Mouse (Mus musculus) hindbrain, embryonic 12.5 days (tissue): ENCODE measurements at regions not wholly inside any gene's neighbourhood (a gene's known extent, or its start where the extent isn't known, plus 50 kb on each side); places are given as distances from the start of the nearest gene placed in this dataset.

ENCODE experiments used
- ATAC-seq: fragments of 200-750 bp; cut with Nextera tagmentation; 2 replicates; pipeline ENCODE4 v1.8.0; 2017; ENCODE audit warnings: moderate TSS enrichment; ENCODE audit not compliant: low FRiP score
- H3K27ac ChIP-seq: fragments of 300-500 bp; sonication (generic); 2 replicates; pipeline ENCODE4 v1.5.1; 2016; ENCODE audit warnings: mild to moderate bottlenecking
- H3K27me3 ChIP-seq: fragments of 300-500 bp; sonication (generic); 2 replicates; pipeline ENCODE4 v1.6.1; 2016; ENCODE audit warnings: mild to moderate bottlenecking
- H3K36me3 ChIP-seq: fragments of 300-500 bp; sonication (generic); 2 replicates; pipeline ENCODE4 v1.6.1; 2016; ENCODE audit warnings: mild to moderate bottlenecking
- H3K4me1 ChIP-seq: fragments of 300-500 bp; sonication (generic); 2 replicates; pipeline ENCODE4 v1.6.1; 2016
- H3K4me2 ChIP-seq: fragments of 300-500 bp; sonication (generic); replicated peaks from 2 replicates; pipeline ENCODE4 v1.6.1; 2016; ENCODE audit warnings: mild to moderate bottlenecking
- H3K4me3 ChIP-seq: fragments of 300-500 bp; sonication (generic); 2 replicates; pipeline ENCODE4 v1.5.1; 2016; ENCODE audit warnings: mild to moderate bottlenecking
- H3K9ac ChIP-seq: fragments of 300-500 bp; sonication (generic); 2 replicates; pipeline ENCODE4 v1.6.1; 2016; ENCODE audit warnings: mild to moderate bottlenecking, moderate library complexity
- H3K9me3 ChIP-seq: fragments of 300-500 bp; sonication (generic); replicated peaks from 2 replicates; pipeline ENCODE4 v1.6.1; 2016; ENCODE audit warnings: mild to moderate bottlenecking
- WGBS: fragments of 180-500 bp; shearing (Covaris S2); methylation state at CpG from one replicate; pipeline ENCODE4 v1.1.7; 2016; 5-methylcytosine and 5-hydroxymethylcytosine counted together

GRCm38 (mm10) chr1:166794622-166795244, 113.1 kb upstream of the Fmo9 start:
- 52% methylated on average over 14 of the region's 14 CpGs for WGBS
- no peak for ATAC-seq
- H3K9me3 ChIP-seq = no peaks in the 10 kb centered on the region

GRCm38 (mm10) chr1:166795613-166796012, 114.0 kb upstream of the Fmo9 start:
- no peak overlapping the region for H3K27ac ChIP-seq
- ATAC-seq = no peak
- H3K36me3 ChIP-seq = no peaks in the 10 kb centered on the region
- no peak overlapping the region for H3K4me3 ChIP-seq
- no peak overlapping the region for H3K4me2 ChIP-seq
- 85% methylated on average over 4 of the region's 4 CpGs for WGBS
- H3K27me3 ChIP-seq = no peaks in the 10 kb centered on the region
- H3K9ac ChIP-seq = no peak overlapping the region
- no peaks in the 10 kb centered on the region for H3K9me3 ChIP-seq
- H3K4me1 ChIP-seq = no peaks in the 10 kb centered on the region

More at GRCm38 (mm10) chr1:166794622-166795244, 113.1 kb upstream of the Fmo9 start:
- no peaks in the 10 kb centered on the region for H3K4me1 ChIP-seq
- no peaks in the 10 kb centered on the region for H3K27me3 ChIP-seq
- no peak overlapping the region; the same call in 1 of the 2 replicates for H3K27ac ChIP-seq
- H3K4me3 ChIP-seq = no peak overlapping the region
- no peak overlapping the region for H3K9ac ChIP-seq
- no peaks in the 10 kb centered on the region for H3K36me3 ChIP-seq
- H3K4me2 ChIP-seq = no peak overlapping the region

- Histone ChIP-seq H3K4me1 (no peaks in the 10 kb centered on the region; the same call in 1 of the 2 replicates), H3K36me3 (no peaks in the 10 kb centered on the region), H3K4me2 (no peak overlapping the region), H3K9me3 (no peaks in the 10 kb centered on the region), H3K27ac (no peak overlapping the region), H3K27me3 (no peaks in the 10 kb centered on the region), H3K9ac (no peak overlapping the region), H3K4me3 (no peak overlapping the region)
- 70% methylated on average over 6 of the region's 6 CpGs for WGBS
- no peak for ATAC-seq
Observed at GRCm38 (mm10) chr1:166796362-166796925, 114.8 kb upstream of the Fmo9 start.

GRCm38 (mm10) chr1:166796931-166797330, 115.3 kb upstream of the Fmo9 start:
- Histone ChIP-seq H3K4me3 (no peak overlapping the region), H3K9ac (no peak overlapping the region), H3K4me2 (no peak overlapping the region), H3K27ac (no peak overlapping the region), H3K36me3 (no peaks in the 10 kb centered on the region), H3K4me1 (no peaks in the 10 kb centered on the region; the same call in 1 of the 2 replicates), H3K27me3 (no peaks in the 10 kb centered on the region), H3K9me3 (no peaks in the 10 kb centered on the region)
- WGBS = 81% methylated on average over 4 of the region's 4 CpGs
- ATAC-seq = no peak

- no peak overlapping the region for H3K9ac ChIP-seq
- 76% methylated on average over 11 of the region's 11 CpGs for WGBS
- H3K9me3 ChIP-seq = no peaks in the 10 kb centered on the region
- no peaks in the 10 kb centered on the region for H3K27me3 ChIP-seq
- H3K4me1 ChIP-seq = no peaks in the 10 kb centered on the region; the same call in 1 of the 2 replicates
- H3K4me2 ChIP-seq = no peak overlapping the region
- ATAC-seq = no peak
- H3K36me3 ChIP-seq = no peaks in the 10 kb centered on the region
- no peak overlapping the region for H3K4me3 ChIP-seq
- H3K27ac ChIP-seq = no peak overlapping the region
Observed at GRCm38 (mm10) chr1:166800953-166801603, 119.4 kb upstream of the Fmo9 start.

GRCm38 (mm10) chr1:166801929-166802328, 120.3 kb upstream of the Fmo9 start:
- Histone ChIP-seq H3K9ac (no peak overlapping the region), H3K27ac (no peak overlapping the region), H3K4me3 (no peak overlapping the region), H3K27me3 (no peaks in the 10 kb centered on the region), H3K9me3 (no peaks in the 10 kb centered on the region), H3K4me1 (no peaks in the 10 kb centered on the region; the same call in 1 of the 2 replicates), H3K36me3 (no peaks in the 10 kb centered on the region), H3K4me2 (no peak overlapping the region)
- no peak for ATAC-seq
- WGBS = 64% methylated on average over 4 of the region's 4 CpGs

GRCm38 (mm10) chr1:166803928-166804327, 122.3 kb upstream of the Fmo9 start:
- no peak overlapping the region for H3K4me2 ChIP-seq
- H3K4me1 ChIP-seq = no peaks in the 10 kb centered on the region; the same call in 1 of the 2 replicates
- no peaks in the 10 kb centered on the region for H3K27me3 ChIP-seq
- whole genome bisulfite sequencing = 89% methylated on average over 2 of the region's 2 CpGs
- H3K9me3 ChIP-seq = no peaks in the 10 kb centered on the region
- no peak overlapping the region for H3K4me3 ChIP-seq
- H3K27ac ChIP-seq = no peak overlapping the region
- no peaks in the 10 kb centered on the region for H3K36me3 ChIP-seq
- no peak for ATAC-seq
- no peak overlapping the region for H3K9ac ChIP-seq

- 79% methylated on average over 1 of the region's 1 CpGs for WGBS
- ATAC-seq = no peak
Observed at GRCm38 (mm10) chr1:166804333-166804732, 122.7 kb upstream of the Fmo9 start.

GRCm38 (mm10) chr1:166807163-166807945, 125.7 kb upstream of the Fmo9 start:
- no peaks in the 10 kb centered on the region for H3K36me3 ChIP-seq
- no peaks in the 10 kb centered on the region for H3K27me3 ChIP-seq
- H3K4me1 ChIP-seq = no peaks in the 10 kb centered on the region
- H3K27ac ChIP-seq = no peak overlapping the region
- H3K9me3 ChIP-seq = no peaks in the 10 kb centered on the region
- no peak for ATAC-seq
- no peak overlapping the region for H3K4me3 ChIP-seq
- WGBS = 66% methylated on average over 7 of the region's 7 CpGs
- H3K9ac ChIP-seq = no peak overlapping the region
- no peak overlapping the region for H3K4me2 ChIP-seq

More at GRCm38 (mm10) chr1:166804333-166804732, 122.7 kb upstream of the Fmo9 start:
- Histone ChIP-seq H3K9ac (no peak overlapping the region), H3K27me3 (no peaks in the 10 kb centered on the region), H3K9me3 (no peaks in the 10 kb centered on the region), H3K27ac (no peak overlapping the region), H3K36me3 (no peaks in the 10 kb centered on the region), H3K4me3 (no peak overlapping the region), H3K4me2 (no peak overlapping the region), H3K4me1 (no peaks in the 10 kb centered on the region; the same call in 1 of the 2 replicates)

- Histone ChIP-seq H3K27ac (no peak overlapping the region), H3K4me2 (no peak overlapping the region), H3K4me3 (no peak overlapping the region), H3K9ac (no peak overlapping the region), H3K4me1 (no peaks in the 10 kb centered on the region), H3K27me3 (no peaks in the 10 kb centered on the region), H3K9me3 (no peaks in the 10 kb centered on the region), H3K36me3 (no peaks in the 10 kb centered on the region)
- ATAC-seq = no peak
- WGBS = 86% methylated on average over 9 of the region's 9 CpGs
Observed at GRCm38 (mm10) chr1:166811341-166812071, 129.9 kb upstream of the Fmo9 start.

GRCm38 (mm10) chr1:166812072-166812461, 130.4 kb upstream of the Fmo9 start:
- no peak overlapping the region for H3K4me3 ChIP-seq
- H3K9me3 ChIP-seq = no peaks in the 10 kb centered on the region
- no peaks in the 10 kb centered on the region for H3K27me3 ChIP-seq
- H3K4me1 ChIP-seq = no peaks in the 10 kb centered on the region
- H3K36me3 ChIP-seq = no peaks in the 10 kb centered on the region
- no peak overlapping the region for H3K9ac ChIP-seq
- no peak overlapping the region for H3K4me2 ChIP-seq
- WGBS = 91% methylated on average over 7 of the region's 7 CpGs
- ATAC-seq = no peak
- no peak overlapping the region for H3K27ac ChIP-seq
